Mouse (Mus musculus) megakaryocyte-erythroid progenitor cell, adult 5 weeks (primary cell): ENCODE measurements around the gene Ap5m1. TPM values are rescaled to one million over a fixed set of nuclear protein-coding genes. Genes with fewer than 3 reads are reported as not detected.

Experiments
- polyA plus RNA-seq: library from polyadenylated mRNA; stranded (reverse); fragments of >175 nt; gene quantifications from 2 replicates; pipeline ENCODE4 v1.2.3, GENCODE M21; 2012

The Ap5m1 gene
- 3.7 and 4.1 TPM in 2 replicates for polyA plus RNA-seq

GRCm38 (mm10) chr14:49065529-49066273 lies at the start of gene Ap5m1:
Gene Ap5m1, plus strand, starts transcription at chr14:49066097.

GRCm38 (mm10) chr14:49066274-49066823 lies 452 bp downstream of the Ap5m1 start, which contains the start of gene Exoc5:
Gene Exoc5, minus strand, starts transcription at chr14:49066653.

Other genes starting within 250 kb of the Ap5m1 start
- gene Exoc5, start 556 bp downstream of the Ap5m1 start, polyA plus RNA-seq, result 7.2 and 8.8 TPM in 2 replicates
- 6.0 and 7.8 TPM in 2 replicates for gene Naa30, start 106.1 kb downstream of the Ap5m1 start, polyA plus RNA-seq
- not detected in 2 replicates for gene ccdc198, start 179.4 kb downstream of the Ap5m1 start, polyA plus RNA-seq